Mouse (Mus musculus): ENCODE data around the gene Ap5b1. TPM values are rescaled to one million over a fixed set of nuclear protein-coding genes. Genes with fewer than 3 reads are reported as not detected.
A peak's percentile ranks its signal among the peaks of the same experiment; 100 is the strongest.

Gene Ap5b1
- polyA plus RNA-seq, 1 experiment from 2014 or later, result 2.6 TPM

- Histone ChIP-seq H3K4me3 (ENCODE audit: low read depth, low read length) (no peak overlapping the region), H3K9me3 (ENCODE audit: control insufficient read depth, low read length) (no peaks in the 10 kb centered on the region), H3K9ac (ENCODE audit: low read length) (no peak overlapping the region), H3K27me3 (ENCODE audit: control insufficient read depth, insufficient read depth, low read length) (no peaks in the 10 kb centered on the region), H3K4me1 (ENCODE audit: control insufficient read depth, insufficient read depth, low read length) (no peaks in the 10 kb centered on the region), H3K27ac (ENCODE audit: low read depth, low read length) (no peak overlapping the region), H3K4me2 (ENCODE audit: low read depth) (no peak overlapping the region), H3K36me3 (ENCODE audit: control insufficient read depth, insufficient read depth, low read length) (no peaks in the 10 kb centered on the region; the same call in 1 of the 2 replicates)
- DNase-seq (ENCODE audit: low spot score) (no peak), ATAC-seq (ENCODE audit: insufficient read depth, low FRiP score, low TSS enrichment) (no peak)
- WGBS, result 55% methylated on average over 11 of the region's 11 CpGs
These were observed 23.8 kb upstream of the Ap5b1 start for GRCm38 (mm10) chr19:5544031-5544430.

DNA sequence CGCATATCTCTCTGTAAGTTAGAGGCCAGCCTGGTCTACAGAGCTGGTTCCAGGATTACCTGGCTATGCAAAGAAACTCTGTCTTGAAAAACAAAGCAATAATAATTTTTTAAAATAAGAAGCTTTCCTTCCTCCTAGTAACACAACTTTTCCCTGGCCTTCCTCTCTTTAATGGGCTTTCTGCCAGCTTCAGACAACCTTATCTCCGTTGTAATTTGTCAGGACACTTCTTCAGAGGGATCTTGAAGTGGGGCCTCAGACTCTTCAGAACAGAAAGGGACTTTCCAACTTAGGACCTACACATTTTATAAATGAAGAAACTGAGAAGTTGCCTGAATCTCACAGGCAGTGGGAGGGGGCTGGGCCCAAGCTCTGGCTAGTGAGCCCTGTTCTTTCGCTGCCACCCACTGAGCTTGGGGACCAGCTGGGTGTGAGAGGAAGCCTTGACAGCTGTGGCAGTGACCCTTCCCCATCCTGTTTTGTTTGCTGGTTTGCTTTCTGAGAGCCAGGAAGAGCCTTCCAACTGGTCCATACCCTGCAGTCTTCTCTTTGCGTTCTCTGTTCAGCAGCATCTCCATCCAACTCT, 20.3 kb upstream of the Ap5b1 start:
- no peak overlapping the region for H3K4me2 ChIP-seq (ENCODE audit: low read depth)
- ATAC-seq (ENCODE audit: insufficient read depth, low FRiP score, low TSS enrichment), result no peak
- H3K4me3 ChIP-seq (ENCODE audit: low read depth, low read length), result no peak overlapping the region
- no peak overlapping the region for H3K9ac ChIP-seq (ENCODE audit: low read length)
- H3K4me1 ChIP-seq (ENCODE audit: control insufficient read depth, insufficient read depth, low read length), result no peaks in the 10 kb centered on the region
- H3K36me3 ChIP-seq (ENCODE audit: control insufficient read depth, insufficient read depth, low read length), result no peaks in the 10 kb centered on the region; the same call in 1 of the 2 replicates
- no peaks in the 10 kb centered on the region for H3K9me3 ChIP-seq (ENCODE audit: control insufficient read depth, low read length)
- H3K27me3 ChIP-seq (ENCODE audit: control insufficient read depth, insufficient read depth, low read length), result no peaks in the 10 kb centered on the region
- DNase-seq (ENCODE audit: low spot score), result no peak
- no peak overlapping the region for H3K27ac ChIP-seq (ENCODE audit: low read depth, low read length)
- 83% methylated on average over 4 of the region's 4 CpGs for WGBS

DNA sequence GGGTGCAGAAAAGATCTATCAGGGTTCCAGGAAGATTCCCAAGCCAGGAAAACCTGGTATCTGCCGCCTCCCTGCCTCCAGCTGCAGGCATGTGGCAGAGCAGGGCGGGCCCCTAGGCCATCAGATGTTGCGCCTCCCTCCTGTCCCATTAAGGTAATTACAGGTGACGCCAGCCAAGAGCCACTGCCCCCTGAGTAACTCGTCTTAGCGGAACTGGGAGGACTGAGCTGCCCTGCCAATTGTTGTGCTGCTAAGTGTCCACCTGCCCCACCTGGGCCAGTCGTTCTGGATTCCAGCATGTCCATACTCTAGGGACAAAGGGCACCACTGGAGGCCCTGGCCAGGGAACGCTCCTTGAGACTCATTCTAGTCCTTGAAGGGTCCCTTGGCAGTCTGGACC, 14.0 kb upstream of the Ap5b1 start:
- no peak overlapping the region for H3K4me3 ChIP-seq (ENCODE audit: low read depth, low read length)
- H3K36me3 ChIP-seq (ENCODE audit: control insufficient read depth, insufficient read depth, low read length), result no peaks in the 10 kb centered on the region
- no peak overlapping the region for H3K4me2 ChIP-seq (ENCODE audit: low read depth)
- no peak overlapping the region for H3K9ac ChIP-seq (ENCODE audit: low read length)
- no peak overlapping the region for H3K27ac ChIP-seq (ENCODE audit: low read depth, low read length)
- 51% methylated on average over 8 of the region's 8 CpGs for WGBS
- no peak for ATAC-seq (ENCODE audit: insufficient read depth, low FRiP score, low TSS enrichment)
- no peaks in the 10 kb centered on the region for H3K4me1 ChIP-seq (ENCODE audit: control insufficient read depth, insufficient read depth, low read length)
- H3K27me3 ChIP-seq (ENCODE audit: control insufficient read depth, insufficient read depth, low read length), result peaks cover 20% of the 10 kb centered on the region
- no peaks in the 10 kb centered on the region for H3K9me3 ChIP-seq (ENCODE audit: control insufficient read depth, low read length)
- DNase-seq (ENCODE audit: low spot score), result no peak

DNA sequence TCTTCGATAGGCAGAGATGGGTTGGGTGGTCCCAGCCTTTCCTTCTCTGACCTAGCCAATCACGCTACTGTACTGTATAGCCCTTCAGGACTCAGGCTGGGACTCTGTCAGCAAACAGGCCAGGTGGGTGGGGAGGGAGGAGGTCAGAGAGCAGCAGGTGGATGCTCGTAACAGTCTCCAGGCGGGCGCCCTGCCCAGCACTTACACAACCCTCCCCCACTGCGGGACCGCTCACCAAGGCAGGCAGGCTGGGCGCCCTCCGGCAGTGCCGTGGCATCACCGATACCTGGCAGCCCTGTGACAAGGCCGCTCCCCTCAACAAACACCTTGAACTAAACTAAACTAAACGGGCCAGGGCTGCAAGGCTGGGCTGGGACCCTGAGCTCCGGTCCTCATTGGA, 13.6 kb upstream of the Ap5b1 start:
- H3K4me1 ChIP-seq (ENCODE audit: control insufficient read depth, insufficient read depth, low read length), result no peaks in the 10 kb centered on the region; the same call in 1 of the 2 replicates
- no peak overlapping the region for H3K4me2 ChIP-seq (ENCODE audit: low read depth)
- no peak overlapping the region for H3K27ac ChIP-seq (ENCODE audit: low read depth, low read length)
- ATAC-seq (ENCODE audit: insufficient read depth, low FRiP score, low TSS enrichment), result no peak
- H3K27me3 ChIP-seq (ENCODE audit: control insufficient read depth, insufficient read depth, low read length), result peaks cover 24% of the 10 kb centered on the region
- no peaks in the 10 kb centered on the region for H3K9me3 ChIP-seq (ENCODE audit: control insufficient read depth, low read length)
- 73% methylated on average over 14 of the region's 14 CpGs for WGBS
- H3K9ac ChIP-seq (ENCODE audit: low read length), result no peak overlapping the region
- DNase-seq (ENCODE audit: low spot score), result no peak
- H3K4me3 ChIP-seq (ENCODE audit: low read depth, low read length), result no peak overlapping the region
- no peaks in the 10 kb centered on the region for H3K36me3 ChIP-seq (ENCODE audit: control insufficient read depth, insufficient read depth, low read length)

- H3K9ac ChIP-seq (ENCODE audit: low read length), result no peak overlapping the region
- H3K4me2 ChIP-seq (ENCODE audit: low read depth), result no peak overlapping the region
- peaks cover 10% of the 10 kb centered on the region for H3K4me1 ChIP-seq (ENCODE audit: control insufficient read depth, insufficient read depth, low read length)
- H3K27me3 ChIP-seq (ENCODE audit: control insufficient read depth, insufficient read depth, low read length), result peaks cover 61% of the 10 kb centered on the region
- H3K36me3 ChIP-seq (ENCODE audit: control insufficient read depth, insufficient read depth, low read length), result no peaks in the 10 kb centered on the region
- no peak overlapping the region for H3K4me3 ChIP-seq (ENCODE audit: low read depth, low read length)
- ATAC-seq (ENCODE audit: insufficient read depth, low FRiP score, low TSS enrichment), result no peak
- WGBS, result 41% methylated on average over 7 of the region's 7 CpGs
- H3K9me3 ChIP-seq (ENCODE audit: control insufficient read depth, low read length), result no peaks in the 10 kb centered on the region
- DNase-seq (ENCODE audit: low spot score), result no peak
- H3K27ac ChIP-seq (ENCODE audit: low read depth, low read length), result no peak overlapping the region
These were observed 9.7 kb upstream of the Ap5b1 start for GRCm38 (mm10) chr19:5558169-5558568.

- Histone ChIP-seq H3K27me3 (ENCODE audit: control insufficient read depth, insufficient read depth, low read length) (peaks cover 63% of the 10 kb centered on the region), H3K9me3 (ENCODE audit: control insufficient read depth, low read length) (no peaks in the 10 kb centered on the region), H3K27ac (ENCODE audit: low read depth, low read length) (no peak overlapping the region), H3K9ac (ENCODE audit: low read length) (no peak overlapping the region), H3K4me2 (ENCODE audit: low read depth) (no peak overlapping the region), H3K36me3 (ENCODE audit: control insufficient read depth, insufficient read depth, low read length) (no peaks in the 10 kb centered on the region), H3K4me1 (ENCODE audit: control insufficient read depth, insufficient read depth, low read length) (peaks cover 10% of the 10 kb centered on the region), H3K4me3 (ENCODE audit: low read depth, low read length) (no peak overlapping the region)
- 66% methylated on average over 8 of the region's 8 CpGs for WGBS
- DNase-seq (ENCODE audit: low spot score) (no peak), ATAC-seq (ENCODE audit: insufficient read depth, low FRiP score, low TSS enrichment) (no peak)
These were observed 9.1 kb upstream of the Ap5b1 start for GRCm38 (mm10) chr19:5558770-5559169.

DNA sequence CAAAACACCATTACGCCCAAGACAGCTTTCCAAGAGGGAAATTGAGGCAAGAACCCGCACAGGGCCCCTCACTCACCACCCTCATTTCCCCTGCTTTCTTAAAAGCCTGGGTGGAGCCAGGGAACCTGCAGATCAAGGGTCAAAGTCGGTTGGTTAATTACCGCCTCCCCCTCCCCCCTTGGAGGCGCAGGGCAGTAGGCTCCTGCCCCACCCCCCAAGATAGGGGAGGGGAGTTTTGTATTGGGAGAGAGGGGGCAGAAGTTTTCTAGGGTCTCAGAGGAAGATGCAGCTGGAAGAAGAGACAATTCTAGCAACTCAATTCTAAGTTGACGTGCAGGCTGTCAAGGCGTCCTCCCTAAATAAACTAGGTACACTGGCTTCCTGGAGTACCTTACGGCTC, 8.6 kb upstream of the Ap5b1 start:
- DNase-seq (ENCODE audit: low spot score) (no peak), ATAC-seq (ENCODE audit: insufficient read depth, low FRiP score, low TSS enrichment) (no peak)
- H3K27me3 ChIP-seq (ENCODE audit: control insufficient read depth, insufficient read depth, low read length), result peaks cover 65% of the 10 kb centered on the region
- H3K27ac ChIP-seq (ENCODE audit: low read depth, low read length), result no peak overlapping the region
- H3K9me3 ChIP-seq (ENCODE audit: control insufficient read depth, low read length), result no peaks in the 10 kb centered on the region
- H3K4me3 ChIP-seq (ENCODE audit: low read depth, low read length), result no peak overlapping the region
- H3K9ac ChIP-seq (ENCODE audit: low read length), result no peak overlapping the region
- no peak overlapping the region for H3K4me2 ChIP-seq (ENCODE audit: low read depth)
- H3K36me3 ChIP-seq (ENCODE audit: control insufficient read depth, insufficient read depth, low read length), result no peaks in the 10 kb centered on the region
- H3K4me1 ChIP-seq (ENCODE audit: control insufficient read depth, insufficient read depth, low read length), result peaks cover 10% of the 10 kb centered on the region
- WGBS, result 12% methylated on average over 8 of the region's 8 CpGs

DNA sequence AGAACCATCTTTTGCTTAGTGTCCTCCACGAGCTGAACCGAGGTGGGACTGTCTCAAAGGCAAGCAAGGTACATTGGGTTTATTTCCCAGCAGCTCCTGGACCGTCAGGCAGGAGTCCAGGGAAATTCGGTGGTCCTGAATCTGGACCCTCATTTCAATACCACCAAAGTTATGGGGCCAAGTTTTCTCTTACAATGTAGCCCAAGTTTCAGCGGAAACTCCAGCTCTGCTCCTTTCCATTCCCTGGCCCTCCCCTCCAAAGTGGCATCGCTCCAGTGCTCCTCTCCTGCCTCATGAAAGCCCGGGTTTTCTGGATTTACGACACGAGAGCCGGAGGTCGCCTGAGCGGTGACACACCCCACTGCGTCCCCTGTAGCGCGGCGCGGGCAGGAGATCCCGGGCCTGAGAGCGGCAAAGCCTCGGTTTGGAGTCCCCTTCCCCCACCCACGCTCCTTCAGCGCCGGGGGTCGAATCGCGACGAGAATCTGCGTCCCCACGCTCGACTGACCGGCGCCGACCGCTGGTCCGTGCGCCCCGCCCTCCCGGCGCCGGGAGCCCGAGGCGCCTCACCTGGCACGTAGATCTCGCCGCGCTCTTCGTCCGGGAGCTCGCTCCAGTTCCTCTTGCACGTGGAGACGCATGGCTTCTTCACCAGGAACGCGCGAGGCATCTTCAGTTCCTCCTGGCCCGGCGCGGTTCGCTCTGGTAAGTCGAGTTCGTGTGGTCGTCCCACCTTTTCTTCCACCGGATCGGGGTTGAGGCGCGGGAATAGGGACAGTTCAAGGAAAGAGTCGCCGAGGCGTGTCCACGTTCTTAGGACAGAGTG, 8.0 kb upstream of the Ap5b1 start:
- Histone ChIP-seq H3K36me3 (ENCODE audit: control insufficient read depth, insufficient read depth, low read length) (no peaks in the 10 kb centered on the region), H3K4me2 (ENCODE audit: low read depth) (peak overlapping the region; percentile 49), H3K4me1 (ENCODE audit: control insufficient read depth, insufficient read depth, low read length) (peaks cover 10% of the 10 kb centered on the region), H3K27me3 (ENCODE audit: control insufficient read depth, insufficient read depth, low read length) (peaks cover 68% of the 10 kb centered on the region), H3K4me3 (ENCODE audit: low read depth, low read length) (peak overlapping the region; percentile 23), H3K27ac (ENCODE audit: low read depth, low read length) (no peak overlapping the region), H3K9ac (ENCODE audit: low read length) (no peak overlapping the region), H3K9me3 (ENCODE audit: control insufficient read depth, low read length) (no peaks in the 10 kb centered on the region)
- no peak for ATAC-seq (ENCODE audit: insufficient read depth, low FRiP score, low TSS enrichment)
- DNase-seq (ENCODE audit: low spot score), result peak; percentile 30
- WGBS, result under 1% methylated on average over 69 of the region's 69 CpGs
